Mouse (Mus musculus) MEL (cell line): ENCODE measurements around the gene Bscl2.

Source experiments
- CTCF ChIP-seq, 3 experiments: IDR thresholded peaks in 2 of 3; conservative IDR thresholded peaks in 1 of 3; 2 replicates each; pipeline ENCODE4 v1.5.1; 2011 to 2012; ENCODE audit warnings: low read length in 3 of 3, low read depth in 2 of 3, mild to moderate bottlenecking in 2 of 3, improper control_type of control experiment in 1 of 3, inconsistent platforms in 1 of 3, mixed read lengths in 1 of 3, moderate library complexity in 1 of 3; ENCODE audit not compliant: control insufficient read depth in 1 of 3, insufficient read depth in 1 of 3, poor library complexity in 1 of 3, severe bottlenecking in 1 of 3
- EP300 ChIP-seq, 2 experiments: IDR thresholded peaks; 2 replicates each; pipeline ENCODE4 v1.6.1; 2011; ENCODE audit warnings: improper control_type of control experiment in 2 of 2, low read length in 2 of 2, low read depth in 1 of 2, mild to moderate bottlenecking in 1 of 2
- MXI1 ChIP-seq: IDR thresholded peaks from 2 replicates; pipeline ENCODE4 v1.6.1; 2011; ENCODE audit warnings: mild to moderate bottlenecking, low read depth, low read length, improper control_type of control experiment

- TF ChIP-seq MXI1 = peak; percentile 48
- TF ChIP-seq EP300 (IDR thresholded peaks at IDR 0.05; ENCODE audit: low read depth in 1 of 2, low read length in 2 of 2) = no peak
- TF ChIP-seq CTCF (IDR thresholded peaks at IDR 0.05 in 2 of 3, conservative IDR thresholded peaks at IDR 0.05 in 1 of 3; ENCODE audit: control insufficient read depth in 1 of 3, insufficient read depth in 1 of 3, low read depth in 2 of 3, low read length in 3 of 3, poor library complexity in 1 of 3, severe bottlenecking in 1 of 3) = 0 out of 6 replicates have a peak, but pooled peaks of 1 of the 3 experiments have one; percentile 1
These were observed 2.9 kb downstream of the Bscl2 start for GRCm38 (mm10) chr19:8839908-8840791.
